Mouse (Mus musculus): Measurements from ENCODE around the gene 2010111I01Rik. TPM values are rescaled to one million over a fixed set of nuclear protein-coding genes. Genes with fewer than 3 reads are reported as not detected.
A peak's percentile ranks its signal among the peaks of the same experiment; 100 is the strongest.

The 2010111I01Rik gene
- polyA plus RNA-seq, 1 experiment = 144 TPM

DNA sequence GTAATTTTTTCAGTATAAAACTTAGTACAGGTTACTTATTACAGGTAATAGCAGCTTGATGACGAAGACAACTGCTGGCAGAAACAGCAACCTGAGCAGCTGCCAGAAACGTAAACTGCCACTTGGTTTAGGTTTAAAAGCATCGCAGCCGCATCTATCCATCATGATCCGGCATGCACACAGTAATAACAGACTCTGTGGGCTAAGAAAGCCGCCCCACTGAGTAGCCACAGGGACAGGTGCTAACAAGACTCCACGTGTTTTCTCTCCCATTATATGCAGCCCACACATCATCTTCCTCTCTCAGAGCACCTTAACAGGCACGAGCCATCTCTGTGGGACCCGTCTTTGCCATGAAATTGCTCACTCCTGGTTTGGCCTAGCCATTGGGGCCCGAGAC is 191.6 kb downstream of the 2010111I01Rik start:
- Histone ChIP-seq H3K4me2 (ENCODE audit: low read depth) (peak overlapping the region; percentile 51), H3K79me2 (ENCODE audit: control insufficient read depth, insufficient read depth) (no peaks in the 10 kb centered on the region), H3K36me3 (ENCODE audit: control insufficient read depth, insufficient read depth) (no peaks in the 10 kb centered on the region), H3ac (ENCODE audit: control insufficient read depth, insufficient read length) (no peak overlapping the region), H3K27me3 (ENCODE audit: control insufficient read depth, insufficient read depth, insufficient read length) (no peaks in the 10 kb centered on the region), H3K4me3 (no peak overlapping the region)
- TF ChIP-seq SRF (IDR thresholded peaks at IDR 0.05; ENCODE audit: control insufficient read depth, insufficient read length, low read depth) (no peak), USF1 (IDR thresholded peaks at IDR 0.05; ENCODE audit: low read depth) (no peak), POLR2A (IDR thresholded peaks at IDR 0.05; ENCODE audit: insufficient read length, low read depth) (no peak), MAX (IDR thresholded peaks at IDR 0.05; ENCODE audit: low read depth) (no peak), POLR2AphosphoS2 (IDR thresholded peaks at IDR 0.05; ENCODE audit: insufficient read length, low read depth) (no peak), E2F4 (IDR thresholded peaks at IDR 0.05; ENCODE audit: insufficient read depth) (no peak), TCF3 (IDR thresholded peaks at IDR 0.05; ENCODE audit: insufficient read length, low read depth) (no peak), REST (IDR thresholded peaks at IDR 0.05; ENCODE audit: insufficient read depth, insufficient read length) (no peak), CEBPB (IDR thresholded peaks at IDR 0.05; ENCODE audit: insufficient read depth, poor library complexity, severe bottlenecking) (no peak), TCF12 (IDR thresholded peaks at IDR 0.05; ENCODE audit: insufficient read depth, poor library complexity, severe bottlenecking) (peak; percentile 58), MYOD1 (IDR thresholded peaks at IDR 0.05; ENCODE audit: control insufficient read depth in 1 of 3, insufficient read length in 2 of 3, low read depth in 2 of 3) (peak in 2 of 3 experiments; percentile 72 to 88), MYOG (IDR thresholded peaks at IDR 0.05; ENCODE audit: control insufficient read depth in 1 of 3, insufficient read depth in 1 of 3, insufficient read length in 2 of 3, low read depth in 2 of 3) (peak in 1 of 3 experiments; percentile 75)

DNA sequence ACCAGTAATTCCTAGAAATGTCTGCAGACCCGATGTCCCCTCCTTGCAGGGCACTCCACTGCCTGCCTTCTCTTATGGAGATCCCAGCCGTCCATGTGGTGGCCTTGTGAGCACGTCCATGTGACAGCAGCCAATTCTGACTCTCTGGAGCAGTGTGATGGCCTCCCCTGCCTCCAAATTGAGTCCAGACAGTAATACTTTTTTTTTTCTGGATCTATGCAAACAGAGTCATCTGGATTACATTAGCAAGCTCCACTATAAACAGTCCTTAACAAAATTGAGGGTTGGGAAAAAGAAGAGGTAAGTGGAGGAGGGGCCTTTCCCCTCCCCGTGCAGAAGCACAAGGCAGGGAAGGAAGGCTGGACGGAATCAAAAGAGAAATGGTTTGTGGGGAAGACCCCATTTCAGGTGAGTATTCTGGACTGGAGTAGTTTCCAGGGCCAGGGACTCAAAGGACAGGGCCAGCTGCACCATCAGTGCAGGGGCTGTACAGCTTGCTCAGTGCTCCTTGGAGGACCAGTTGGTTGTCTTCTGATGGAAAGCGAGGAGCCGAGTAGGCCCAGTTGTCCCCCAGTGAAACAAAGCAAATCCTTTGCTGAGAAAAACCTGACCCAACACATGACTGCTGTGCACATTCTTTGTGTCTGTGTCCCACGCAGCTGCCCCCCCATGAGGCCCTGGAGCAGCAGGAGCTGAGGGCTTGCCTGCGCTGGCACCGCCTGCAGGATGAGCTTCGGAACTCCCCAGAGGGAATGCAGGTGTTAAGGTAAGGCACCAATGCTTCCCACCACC is 205.8 kb downstream of the 2010111I01Rik start:
- H3ac ChIP-seq (ENCODE audit: control insufficient read depth, insufficient read length) = no peak overlapping the region
- peak in 2 of 3 experiments; percentile 37 to 48 for TF ChIP-seq MYOG (IDR thresholded peaks at IDR 0.05; ENCODE audit: control insufficient read depth in 1 of 3, insufficient read depth in 1 of 3, insufficient read length in 2 of 3, low read depth in 2 of 3)
- peak in 1 of 3 experiments; percentile 64 for TF ChIP-seq MYOD1 (IDR thresholded peaks at IDR 0.05; ENCODE audit: control insufficient read depth in 1 of 3, insufficient read length in 2 of 3, low read depth in 2 of 3)
- TF ChIP-seq E2F4 (IDR thresholded peaks at IDR 0.05; ENCODE audit: insufficient read depth) = no peak
- H3K27me3 ChIP-seq (ENCODE audit: control insufficient read depth, insufficient read depth, insufficient read length) = no peaks in the 10 kb centered on the region
- H3K36me3 ChIP-seq (ENCODE audit: control insufficient read depth, insufficient read depth) = peaks cover 3% of the 10 kb centered on the region
- H3K4me2 ChIP-seq (ENCODE audit: low read depth) = no peak overlapping the region
- no peak overlapping the region for H3K4me3 ChIP-seq
- H3K79me2 ChIP-seq (ENCODE audit: control insufficient read depth, insufficient read depth) = no peaks in the 10 kb centered on the region

DNA sequence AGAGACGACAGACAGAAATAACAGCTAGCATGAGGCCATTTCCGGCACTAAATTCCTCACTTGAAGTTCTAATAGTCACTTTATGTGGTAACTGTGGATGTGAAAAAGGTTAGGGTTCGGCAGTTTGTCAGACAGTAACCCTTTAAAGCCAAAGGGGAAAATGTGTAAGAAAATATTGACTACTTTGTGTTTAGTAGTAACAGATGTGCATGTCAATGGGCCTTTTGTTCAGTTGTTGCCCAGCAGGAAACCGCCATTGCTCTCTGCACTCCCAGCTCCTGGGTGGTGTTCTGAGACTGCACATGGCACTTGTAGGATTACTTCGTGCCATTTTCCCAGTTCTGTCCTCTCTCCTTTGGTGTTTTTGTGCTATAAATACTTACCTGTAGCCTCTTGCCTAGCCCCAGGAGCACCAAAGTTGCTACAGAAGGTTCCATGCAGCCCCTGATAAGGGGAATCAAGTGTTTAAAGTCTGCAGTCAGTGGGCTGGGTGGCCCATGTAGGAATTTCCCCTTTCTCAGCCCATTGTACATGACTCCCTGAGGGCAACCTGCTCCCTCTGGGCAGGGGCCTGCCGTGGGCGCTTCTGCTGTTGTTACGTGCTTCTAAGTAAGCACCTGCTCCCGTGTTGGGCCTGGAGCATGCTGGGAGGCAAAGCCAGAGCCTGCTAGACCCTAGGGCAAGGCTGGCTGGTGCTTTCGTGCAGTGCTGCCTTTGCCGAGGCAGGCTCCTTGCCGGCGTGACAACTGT is 206.8 kb downstream of the 2010111I01Rik start:
- Histone ChIP-seq H3K4me3 (no peak overlapping the region), H3ac (ENCODE audit: control insufficient read depth, insufficient read length) (no peak overlapping the region), H3K79me2 (ENCODE audit: control insufficient read depth, insufficient read depth) (no peaks in the 10 kb centered on the region), H3K36me3 (ENCODE audit: control insufficient read depth, insufficient read depth) (peaks cover 3% of the 10 kb centered on the region), H3K27me3 (ENCODE audit: control insufficient read depth, insufficient read depth, insufficient read length) (no peaks in the 10 kb centered on the region), H3K4me2 (ENCODE audit: low read depth) (no peak overlapping the region)
- no peak for TF ChIP-seq E2F4 (IDR thresholded peaks at IDR 0.05; ENCODE audit: insufficient read depth)
- TF ChIP-seq USF1 (IDR thresholded peaks at IDR 0.05; ENCODE audit: low read depth) = no peak
- TF ChIP-seq MYOG (IDR thresholded peaks at IDR 0.05; ENCODE audit: control insufficient read depth in 1 of 3, insufficient read depth in 1 of 3, insufficient read length in 2 of 3, low read depth in 2 of 3) = no peak
- no peak for TF ChIP-seq POLR2AphosphoS2 (IDR thresholded peaks at IDR 0.05; ENCODE audit: insufficient read length, low read depth)
- no peak for TF ChIP-seq POLR2A (IDR thresholded peaks at IDR 0.05; ENCODE audit: insufficient read length, low read depth)
- TF ChIP-seq TCF3 (IDR thresholded peaks at IDR 0.05; ENCODE audit: insufficient read length, low read depth) = no peak
- no peak for TF ChIP-seq SRF (IDR thresholded peaks at IDR 0.05; ENCODE audit: control insufficient read depth, insufficient read length, low read depth)
- no peak for TF ChIP-seq CEBPB (IDR thresholded peaks at IDR 0.05; ENCODE audit: insufficient read depth, poor library complexity, severe bottlenecking)
- TF ChIP-seq MAX (IDR thresholded peaks at IDR 0.05; ENCODE audit: low read depth) = no peak
- TF ChIP-seq MYOD1 (IDR thresholded peaks at IDR 0.05; ENCODE audit: control insufficient read depth in 1 of 3, insufficient read length in 2 of 3, low read depth in 2 of 3) = no peak
- no peak for TF ChIP-seq REST (IDR thresholded peaks at IDR 0.05; ENCODE audit: insufficient read depth, insufficient read length)
- no peak for TF ChIP-seq TCF12 (IDR thresholded peaks at IDR 0.05; ENCODE audit: insufficient read depth, poor library complexity, severe bottlenecking)

DNA sequence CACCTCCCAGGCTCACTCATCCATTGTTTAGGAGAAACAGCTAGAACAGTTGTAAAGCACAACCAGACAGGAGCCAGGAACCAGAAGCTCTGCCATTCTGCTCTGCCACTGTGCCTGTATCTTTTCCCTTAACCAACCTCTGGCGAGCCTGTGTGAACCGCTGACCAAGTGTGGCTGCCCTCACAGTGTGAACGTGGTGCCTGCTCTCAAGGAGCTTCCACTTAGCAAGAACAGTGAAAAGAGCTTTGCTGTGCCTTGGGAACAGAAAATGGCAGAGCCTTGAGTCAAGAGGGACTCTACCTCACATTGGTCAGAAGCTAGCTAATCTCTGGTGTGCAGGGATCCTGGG is 207.4 kb downstream of the 2010111I01Rik start:
- Histone ChIP-seq H3K4me2 (ENCODE audit: low read depth) (no peak overlapping the region), H3K27me3 (ENCODE audit: control insufficient read depth, insufficient read depth, insufficient read length) (no peaks in the 10 kb centered on the region), H3K36me3 (ENCODE audit: control insufficient read depth, insufficient read depth) (peaks cover 3% of the 10 kb centered on the region), H3K79me2 (ENCODE audit: control insufficient read depth, insufficient read depth) (no peaks in the 10 kb centered on the region), H3ac (ENCODE audit: control insufficient read depth, insufficient read length) (no peak overlapping the region), H3K4me3 (no peak overlapping the region)
- TF ChIP-seq USF1 (IDR thresholded peaks at IDR 0.05; ENCODE audit: low read depth) (no peak), MYOD1 (IDR thresholded peaks at IDR 0.05; ENCODE audit: control insufficient read depth in 1 of 3, insufficient read length in 2 of 3, low read depth in 2 of 3) (no peak), TCF3 (IDR thresholded peaks at IDR 0.05; ENCODE audit: insufficient read length, low read depth) (no peak), E2F4 (IDR thresholded peaks at IDR 0.05; ENCODE audit: insufficient read depth) (no peak), POLR2AphosphoS2 (IDR thresholded peaks at IDR 0.05; ENCODE audit: insufficient read length, low read depth) (no peak), SRF (IDR thresholded peaks at IDR 0.05; ENCODE audit: control insufficient read depth, insufficient read length, low read depth) (no peak), REST (IDR thresholded peaks at IDR 0.05; ENCODE audit: insufficient read depth, insufficient read length) (no peak), TCF12 (IDR thresholded peaks at IDR 0.05; ENCODE audit: insufficient read depth, poor library complexity, severe bottlenecking) (no peak), POLR2A (IDR thresholded peaks at IDR 0.05; ENCODE audit: insufficient read length, low read depth) (no peak), MYOG (IDR thresholded peaks at IDR 0.05; ENCODE audit: control insufficient read depth in 1 of 3, insufficient read depth in 1 of 3, insufficient read length in 2 of 3, low read depth in 2 of 3) (no peak), MAX (IDR thresholded peaks at IDR 0.05; ENCODE audit: low read depth) (no peak)
